Mouse (Mus musculus) midbrain, embryonic 16.5 days (tissue): ENCODE measurements at regions not wholly inside any gene's neighbourhood (a gene's known extent, or its start where the extent isn't known, plus 50 kb on each side); places are given as distances from the start of the nearest gene placed in this dataset.

ENCODE experiments used
- ATAC-seq: fragments of 200-750 bp; cut with Nextera tagmentation; 2 replicates; pipeline ENCODE4 v1.8.0; 2017; ENCODE audit warnings: moderate TSS enrichment
- H3K27ac ChIP-seq: fragments of 300-500 bp; sonication (generic); 2 replicates; pipeline ENCODE4 v1.5.1; 2014; ENCODE audit warnings: mild to moderate bottlenecking, low read length, mixed read lengths
- H3K27me3 ChIP-seq: fragments of 300-500 bp; sonication (generic); 2 replicates; pipeline ENCODE4 v1.6.1; 2014; ENCODE audit warnings: low read depth, low read length, mixed read lengths; ENCODE audit not compliant: control insufficient read depth, insufficient read depth
- H3K36me3 ChIP-seq: fragments of 300-500 bp; sonication (generic); 2 replicates; pipeline ENCODE4 v1.6.1; 2014; ENCODE audit warnings: mild to moderate bottlenecking, low read length, moderate library complexity, mixed read lengths; ENCODE audit not compliant: control insufficient read depth, insufficient read depth
- H3K4me1 ChIP-seq: fragments of 300-500 bp; sonication (generic); 2 replicates; pipeline ENCODE4 v1.6.1; 2014; ENCODE audit warnings: mild to moderate bottlenecking, low read length, mixed read lengths; ENCODE audit not compliant: control insufficient read depth, insufficient read depth
- H3K4me2 ChIP-seq: fragments of 300-500 bp; sonication (generic); 2 replicates; pipeline ENCODE4 v1.6.1; 2014; ENCODE audit warnings: mild to moderate bottlenecking, low read length, mixed read lengths
- H3K4me3 ChIP-seq: fragments of 300-500 bp; sonication (generic); 2 replicates; pipeline ENCODE4 v1.5.1; 2014; ENCODE audit warnings: low read depth, mild to moderate bottlenecking, low read length, moderate library complexity, mixed read lengths
- H3K9ac ChIP-seq: fragments of 300-500 bp; sonication (generic); 2 replicates; pipeline ENCODE4 v1.6.1; 2014; ENCODE audit warnings: low read depth, low read length, mixed read lengths
- H3K9me3 ChIP-seq: fragments of 300-500 bp; sonication (generic); replicated peaks from 2 replicates; pipeline ENCODE4 v1.6.1; 2014; ENCODE audit warnings: mild to moderate bottlenecking, low read length, mixed read lengths; ENCODE audit not compliant: control insufficient read depth, poor library complexity, severe bottlenecking
- WGBS: fragments of 180-500 bp; shearing (Covaris S2); extraction: QIAGEN DNeasy Blood & Tissue Kit; methylation state at CpG from one replicate; pipeline ENCODE4 v1.1.7; 2014; 5-methylcytosine and 5-hydroxymethylcytosine counted together

GRCm38 (mm10) chr8:64434648-64435047 lies 228.6 kb upstream of the Tll1 start:
- Histone ChIP-seq H3K4me3 (no peak overlapping the region), H3K9me3 (no peaks in the 10 kb centered on the region), H3K27me3 (no peaks in the 10 kb centered on the region), H3K27ac (no peak overlapping the region), H3K36me3 (no peaks in the 10 kb centered on the region), H3K9ac (no peak overlapping the region), H3K4me2 (no peak overlapping the region), H3K4me1 (no peaks in the 10 kb centered on the region)
- ATAC-seq: no peak
- 82% methylated on average over 7 of the region's 7 CpGs for WGBS

- peaks cover 5% of the 10 kb centered on the region; the same call in 1 of the 2 replicates for H3K4me1 ChIP-seq
- H3K27ac ChIP-seq: no peak overlapping the region
- H3K4me3 ChIP-seq: no peak overlapping the region
- no peak overlapping the region for H3K4me2 ChIP-seq
- H3K27me3 ChIP-seq: no peaks in the 10 kb centered on the region
- H3K9me3 ChIP-seq: no peaks in the 10 kb centered on the region
- 20% methylated on average over 4 of the region's 4 CpGs for WGBS
- no peaks in the 10 kb centered on the region for H3K36me3 ChIP-seq
- H3K9ac ChIP-seq: no peak overlapping the region
- ATAC-seq: peak; percentile 14; the same call in 1 of the 2 replicates
These were observed 216.8 kb upstream of the Tll1 start for GRCm38 (mm10) chr8:64422850-64423214.

GRCm38 (mm10) chr8:64422200-64422849 lies 216.3 kb upstream of the Tll1 start:
- no peak overlapping the region for H3K9ac ChIP-seq
- 9% methylated on average over 8 of the region's 8 CpGs for WGBS
- H3K9me3 ChIP-seq: no peaks in the 10 kb centered on the region
- H3K4me3 ChIP-seq: no peak overlapping the region
- peaks cover 5% of the 10 kb centered on the region; the same call in 1 of the 2 replicates for H3K4me1 ChIP-seq
- no peak overlapping the region for H3K27ac ChIP-seq
- H3K4me2 ChIP-seq: no peak overlapping the region
- peak; percentile 80 for ATAC-seq
- no peaks in the 10 kb centered on the region for H3K36me3 ChIP-seq
- no peaks in the 10 kb centered on the region for H3K27me3 ChIP-seq

GRCm38 (mm10) chr8:64421502-64422199 lies 215.6 kb upstream of the Tll1 start:
- Histone ChIP-seq H3K4me2 (no peak overlapping the region), H3K27ac (no peak overlapping the region), H3K27me3 (no peaks in the 10 kb centered on the region), H3K4me1 (peaks cover 5% of the 10 kb centered on the region; the same call in 1 of the 2 replicates), H3K4me3 (no peak overlapping the region), H3K9ac (no peak overlapping the region), H3K9me3 (no peaks in the 10 kb centered on the region), H3K36me3 (no peaks in the 10 kb centered on the region)
- WGBS: 53% methylated on average over 6 of the region's 6 CpGs
- ATAC-seq: peak; percentile 54; the same call in 1 of the 2 replicates

GRCm38 (mm10) chr8:64412488-64413188 lies 206.6 kb upstream of the Tll1 start:
- Histone ChIP-seq H3K36me3 (no peaks in the 10 kb centered on the region), H3K27me3 (no peaks in the 10 kb centered on the region), H3K4me1 (no peaks in the 10 kb centered on the region), H3K9ac (no peak overlapping the region), H3K9me3 (no peaks in the 10 kb centered on the region), H3K4me3 (no peak overlapping the region), H3K27ac (no peak overlapping the region), H3K4me2 (no peak overlapping the region)
- WGBS: 35% methylated on average over 15 of the region's 15 CpGs
- ATAC-seq: peak; percentile 84

GRCm38 (mm10) chr8:64406775-64407490 lies 200.9 kb upstream of the Tll1 start:
- whole genome bisulfite sequencing: 62% methylated on average over 9 of the region's 9 CpGs
- Histone ChIP-seq H3K4me1 (no peaks in the 10 kb centered on the region), H3K4me3 (no peak overlapping the region), H3K9me3 (no peaks in the 10 kb centered on the region), H3K4me2 (no peak overlapping the region), H3K27me3 (no peaks in the 10 kb centered on the region), H3K27ac (no peak overlapping the region), H3K9ac (no peak overlapping the region), H3K36me3 (no peaks in the 10 kb centered on the region)
- no peak for ATAC-seq

- Histone ChIP-seq H3K9me3 (no peaks in the 10 kb centered on the region), H3K27me3 (no peaks in the 10 kb centered on the region), H3K4me3 (no peak overlapping the region), H3K36me3 (no peaks in the 10 kb centered on the region), H3K4me1 (no peaks in the 10 kb centered on the region), H3K9ac (no peak overlapping the region), H3K27ac (no peak overlapping the region), H3K4me2 (no peak overlapping the region)
- ATAC-seq: no peak
- WGBS: 48% methylated on average over 3 of the region's 3 CpGs
These were observed 193.5 kb upstream of the Tll1 start for GRCm38 (mm10) chr8:64399554-64399953.

- Histone ChIP-seq H3K27ac (no peak overlapping the region), H3K4me3 (no peak overlapping the region), H3K9ac (no peak overlapping the region), H3K4me1 (no peaks in the 10 kb centered on the region), H3K4me2 (no peak overlapping the region), H3K27me3 (no peaks in the 10 kb centered on the region), H3K9me3 (no peaks in the 10 kb centered on the region), H3K36me3 (no peaks in the 10 kb centered on the region)
- WGBS: 74% methylated on average over 4 of the region's 4 CpGs
- no peak for ATAC-seq
These were observed 191.8 kb upstream of the Tll1 start for GRCm38 (mm10) chr8:64397876-64398275.
